Mouse (Mus musculus): Measurements from ENCODE around the gene Zic5.

GRCm38 (mm10) chr14:122487366-122487765, 21.9 kb upstream of the Zic5 start:
- TF ChIP-seq POLR2A (IDR thresholded peaks at IDR 0.05; ENCODE audit: control insufficient read depth, low read depth, low read length) (no peak), CTCF (IDR thresholded peaks at IDR 0.05; ENCODE audit: control insufficient read depth, insufficient read depth, insufficient replicate concordance, low read depth, low read length) (no peak)
